Mouse (Mus musculus) bone marrow macrophage, adult 2 months (primary cell): Measurements from ENCODE around the gene Bnc1. TPM values are rescaled to one million over a fixed set of nuclear protein-coding genes. Genes with fewer than 3 reads are reported as not detected.

Source experiments
- H3K27ac ChIP-seq: 2 replicates; pipeline ENCODE4 v1.5.1; 2012; ENCODE audit warnings: low read depth, low read length; ENCODE audit not compliant: insufficient read depth
- H3K4me1 ChIP-seq: 2 replicates; pipeline ENCODE4 v1.6.1; 2012; ENCODE audit warnings: low read length; ENCODE audit not compliant: control insufficient read depth, insufficient read depth
- H3K4me3 ChIP-seq: 2 replicates; pipeline ENCODE4 v1.5.1; 2012; ENCODE audit warnings: mild to moderate bottlenecking, low read length, moderate library complexity; ENCODE audit not compliant: insufficient read depth
- CTCF ChIP-seq: IDR thresholded peaks from 2 replicates; pipeline ENCODE4 v1.5.1; 2012; ENCODE audit warnings: low read depth, mild to moderate bottlenecking, low read length, moderate library complexity
- POLR2A ChIP-seq: IDR thresholded peaks from 2 replicates; pipeline ENCODE4 v1.6.1; 2012; ENCODE audit warnings: mild to moderate bottlenecking, low read depth, low read length, borderline replicate concordance
- polyA plus RNA-seq: library from polyadenylated mRNA; stranded (reverse); fragments of >200 nt; gene quantifications from 2 replicates; pipeline ENCODE4 v1.2.4, GENCODE M21; 2012; ENCODE audit not compliant: missing spikeins, insufficient read depth, insufficient read length

The Bnc1 gene
- polyA plus RNA-seq, 1 experiment = not detected

DNA sequence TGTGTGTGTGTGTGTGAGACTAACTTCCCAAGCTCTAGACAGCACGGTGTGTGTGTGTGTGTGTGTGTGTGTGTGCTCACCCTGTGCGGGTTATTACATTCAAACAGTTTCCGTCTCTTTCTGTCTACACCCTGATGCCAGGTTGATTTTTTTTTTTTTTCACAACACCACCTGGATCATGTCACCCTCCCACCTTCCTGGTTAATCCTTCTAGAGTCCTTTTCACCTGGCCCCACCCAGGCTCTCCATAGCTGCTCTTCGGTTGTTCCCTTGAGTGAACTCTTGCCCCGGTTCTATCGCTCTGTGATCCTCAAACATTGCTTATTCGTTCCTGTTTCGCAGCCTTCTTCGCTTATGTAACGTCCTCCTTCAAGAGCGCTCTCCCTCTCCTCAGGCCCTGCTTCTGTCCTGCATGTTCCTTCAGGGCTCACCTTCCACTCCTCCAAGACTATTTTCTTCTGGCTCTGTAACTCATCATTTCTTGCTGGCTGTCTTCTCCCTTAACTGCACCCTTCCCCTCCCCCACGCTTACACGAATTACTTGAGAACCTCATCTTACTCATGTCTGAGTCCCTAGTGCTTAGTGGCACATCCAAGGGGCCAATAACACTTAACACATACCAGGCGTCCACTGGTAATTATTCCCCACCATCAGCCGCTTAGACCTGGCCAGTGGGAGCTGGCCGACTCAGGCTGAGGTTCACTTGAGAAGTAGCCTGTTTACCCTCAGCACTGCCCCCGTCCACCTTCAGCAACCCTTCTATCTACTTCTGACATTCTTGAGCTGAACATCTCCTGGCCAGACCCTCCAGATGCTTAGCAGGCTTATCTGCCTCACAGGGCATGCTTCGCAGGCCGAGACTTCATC, 19.7 kb upstream of the Bnc1 start:
- Histone ChIP-seq H3K27ac (no peak overlapping the region), H3K4me3 (no peak overlapping the region), H3K4me1 (no peaks in the 10 kb centered on the region)
- TF ChIP-seq CTCF = no peak
- no peak for TF ChIP-seq POLR2A

GRCm38 (mm10) chr7:82007151-82007550, 15.1 kb upstream of the Bnc1 start:
- H3K27ac ChIP-seq = no peak overlapping the region
- TF ChIP-seq POLR2A = no peak
- TF ChIP-seq CTCF = no peak
- H3K4me1 ChIP-seq = no peaks in the 10 kb centered on the region
- H3K4me3 ChIP-seq = no peak overlapping the region

DNA sequence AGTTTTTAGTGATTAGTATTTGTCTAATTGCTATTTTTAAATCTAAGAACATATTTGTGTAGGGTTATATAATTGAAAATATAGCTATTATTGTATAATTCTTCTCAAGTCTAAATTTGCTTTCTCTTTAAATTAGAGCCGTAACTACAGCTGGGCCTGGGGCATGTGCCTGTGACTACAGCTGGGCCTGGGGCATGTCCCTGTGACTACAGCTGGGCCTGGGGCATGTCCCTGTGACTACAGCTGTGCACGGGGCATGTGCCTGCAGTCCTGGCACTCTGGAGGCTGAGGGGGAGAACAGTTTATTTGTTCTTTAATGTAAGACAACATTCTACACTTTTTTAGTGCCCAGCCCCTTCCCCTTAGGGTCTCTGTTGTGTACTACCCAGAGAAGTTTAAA, 12.1 kb upstream of the Bnc1 start:
- Histone ChIP-seq H3K27ac (no peak overlapping the region), H3K4me3 (no peak overlapping the region), H3K4me1 (no peaks in the 10 kb centered on the region)
- TF ChIP-seq CTCF = no peak
- no peak for TF ChIP-seq POLR2A

DNA sequence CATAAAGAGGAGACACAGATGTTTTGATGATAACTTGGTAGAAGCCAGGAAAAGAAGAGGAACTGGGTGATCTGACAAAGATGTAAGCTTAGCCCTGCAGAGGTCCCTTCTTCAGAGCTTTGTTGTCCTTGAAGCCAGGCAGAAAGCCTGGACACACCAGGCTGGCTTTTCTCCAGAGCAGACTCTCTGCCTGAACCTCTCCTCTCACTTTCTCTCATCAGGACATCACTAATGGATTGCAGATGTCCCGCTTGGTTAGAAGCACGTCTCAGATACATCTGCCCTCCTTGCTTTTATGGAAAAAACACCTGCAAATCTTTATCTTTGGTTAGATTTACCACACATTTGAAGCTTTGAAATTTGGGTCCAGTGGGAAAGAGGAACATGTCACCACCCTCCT, 7.7 kb upstream of the Bnc1 start:
- Histone ChIP-seq H3K4me1 (no peaks in the 10 kb centered on the region), H3K27ac (no peak overlapping the region), H3K4me3 (no peak overlapping the region)
- TF ChIP-seq CTCF (no peak), POLR2A (no peak)

GRCm38 (mm10) chr7:81999372-81999771, 7.3 kb upstream of the Bnc1 start:
- TF ChIP-seq POLR2A (no peak), CTCF (no peak)
- Histone ChIP-seq H3K4me3 (no peak overlapping the region), H3K4me1 (no peaks in the 10 kb centered on the region), H3K27ac (no peak overlapping the region)

- Histone ChIP-seq H3K4me3 (no peak overlapping the region), H3K27ac (no peak overlapping the region), H3K4me1 (no peaks in the 10 kb centered on the region)
- TF ChIP-seq POLR2A (no peak), CTCF (no peak)
These were observed 3.9 kb upstream of the Bnc1 start for GRCm38 (mm10) chr7:81995975-81996374.

GRCm38 (mm10) chr7:81995126-81995525, 3.0 kb upstream of the Bnc1 start:
- Histone ChIP-seq H3K4me1 (no peaks in the 10 kb centered on the region), H3K4me3 (no peak overlapping the region), H3K27ac (no peak overlapping the region)
- TF ChIP-seq CTCF (no peak), POLR2A (no peak)

DNA sequence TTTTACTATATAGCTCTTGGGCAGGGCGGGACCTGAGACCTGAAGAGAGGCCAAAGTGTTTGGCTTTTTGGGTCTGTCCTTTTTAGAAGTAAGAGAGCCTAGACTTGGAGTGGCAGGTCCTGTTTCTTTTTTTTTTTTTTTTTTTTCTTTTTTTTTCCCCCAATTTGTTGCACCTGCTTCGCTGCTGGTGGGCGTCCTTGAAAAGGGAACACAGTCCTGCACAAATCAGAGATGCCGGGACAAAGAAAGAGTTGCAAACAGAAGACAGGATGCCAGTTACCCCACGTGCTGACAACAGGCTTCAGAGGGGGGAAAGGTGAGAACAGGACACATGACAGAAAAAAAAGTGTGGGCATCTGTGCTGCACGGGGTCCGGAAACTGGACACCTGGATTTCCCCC, 1.0 kb upstream of the Bnc1 start:
- no peak for TF ChIP-seq POLR2A
- TF ChIP-seq CTCF = no peak
- Histone ChIP-seq H3K4me1 (no peaks in the 10 kb centered on the region), H3K4me3 (no peak overlapping the region), H3K27ac (no peak overlapping the region)

- TF ChIP-seq CTCF = no peak
- no peak for TF ChIP-seq POLR2A
- Histone ChIP-seq H3K27ac (no peak overlapping the region), H3K4me1 (no peaks in the 10 kb centered on the region), H3K4me3 (no peak overlapping the region)
These were observed 456 bp downstream of the Bnc1 start for GRCm38 (mm10) chr7:81991611-81992061.

DNA sequence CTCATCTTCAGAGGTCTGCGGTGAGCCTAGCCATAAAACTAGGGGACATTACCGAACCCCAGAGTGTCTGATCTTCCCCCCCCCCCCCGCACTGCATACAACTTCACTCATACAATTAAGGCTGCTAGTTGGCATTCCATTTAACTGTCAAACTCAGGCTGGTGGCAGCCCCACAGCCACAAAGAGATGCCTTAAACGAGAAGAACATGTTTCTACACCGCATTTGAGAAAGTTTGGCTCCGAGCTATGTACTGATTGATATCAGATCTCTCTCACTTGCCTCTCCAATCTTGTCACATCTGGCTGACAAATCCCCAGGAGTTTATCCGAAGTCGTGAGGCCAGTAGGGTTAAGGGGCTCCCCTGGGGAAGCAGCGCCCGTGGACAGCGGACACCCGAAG, 976 bp downstream of the Bnc1 start:
- no peak overlapping the region for H3K4me3 ChIP-seq
- TF ChIP-seq POLR2A = no peak
- TF ChIP-seq CTCF = no peak
- no peak overlapping the region for H3K27ac ChIP-seq
- no peaks in the 10 kb centered on the region for H3K4me1 ChIP-seq

- TF ChIP-seq POLR2A (no peak), CTCF (no peak)
- no peak overlapping the region for H3K4me3 ChIP-seq
- no peaks in the 10 kb centered on the region for H3K4me1 ChIP-seq
- H3K27ac ChIP-seq = no peak overlapping the region
These were observed 8.4 kb downstream of the Bnc1 start for GRCm38 (mm10) chr7:81983651-81984050.
